Mouse (Mus musculus): Measurements from ENCODE around the gene Anxa6.

The Anxa6 gene

DNA sequence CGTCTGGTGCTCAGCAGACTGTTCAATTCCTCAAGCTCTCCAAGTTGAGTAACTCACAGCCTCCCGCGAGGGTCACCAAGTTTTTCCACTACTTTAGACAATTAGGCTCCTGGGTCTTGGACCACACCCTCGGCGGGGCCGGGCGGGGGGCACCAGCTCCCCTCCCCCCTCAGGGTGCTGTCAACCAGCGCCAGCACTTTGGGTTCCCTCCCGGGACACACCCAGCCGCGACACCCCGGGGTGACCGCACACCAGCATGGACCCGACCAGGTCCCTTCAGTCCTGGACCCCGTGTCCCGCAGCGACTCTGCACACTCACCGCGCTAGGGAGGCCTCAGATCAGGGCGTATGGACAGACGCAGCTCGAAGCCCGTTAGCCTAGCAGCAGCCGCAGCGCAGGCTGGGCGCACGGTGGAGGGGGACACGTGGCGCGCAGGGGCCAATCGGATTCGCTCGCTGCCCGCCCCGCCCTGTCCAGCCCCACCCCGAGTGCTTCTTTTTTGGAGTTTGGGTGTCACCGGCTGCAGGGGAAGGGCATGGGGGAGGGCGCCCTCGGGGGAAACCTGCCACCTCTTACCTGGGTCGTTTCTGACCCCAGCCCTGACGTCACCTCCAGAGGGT lies at the start of gene Anxa6:
Gene Anxa6 (minus strand): TSS at position 406 of the 621 bp plus-strand sequence.
- DNase-seq, result peak; percentile 74

DNA sequence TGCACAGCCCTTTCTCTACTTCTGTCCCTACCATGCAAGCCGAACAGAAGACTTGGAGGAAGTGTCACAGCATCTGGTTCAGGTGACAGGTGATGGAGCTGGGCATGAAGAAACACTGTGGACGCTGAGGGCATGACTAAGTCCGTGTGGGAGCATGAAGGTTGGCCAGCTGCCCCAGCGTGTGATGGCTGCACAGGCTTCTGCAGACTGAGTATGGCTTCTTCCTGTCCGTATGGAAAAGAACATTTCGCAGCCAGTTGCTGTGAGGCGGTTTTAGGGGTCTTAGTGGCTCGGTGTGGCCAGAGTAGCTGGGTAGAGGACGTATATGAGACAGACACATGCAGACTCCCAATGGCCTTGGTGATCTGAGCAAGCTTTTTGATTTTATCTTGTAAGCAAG lies 48.0 kb upstream of the Anxa6 start:
- no peak for DNase-seq

- peak; percentile 21 for DNase-seq
These were observed 45.9 kb upstream of the Anxa6 start for GRCm38 (mm10) chr11:55079180-55079579.

DNA sequence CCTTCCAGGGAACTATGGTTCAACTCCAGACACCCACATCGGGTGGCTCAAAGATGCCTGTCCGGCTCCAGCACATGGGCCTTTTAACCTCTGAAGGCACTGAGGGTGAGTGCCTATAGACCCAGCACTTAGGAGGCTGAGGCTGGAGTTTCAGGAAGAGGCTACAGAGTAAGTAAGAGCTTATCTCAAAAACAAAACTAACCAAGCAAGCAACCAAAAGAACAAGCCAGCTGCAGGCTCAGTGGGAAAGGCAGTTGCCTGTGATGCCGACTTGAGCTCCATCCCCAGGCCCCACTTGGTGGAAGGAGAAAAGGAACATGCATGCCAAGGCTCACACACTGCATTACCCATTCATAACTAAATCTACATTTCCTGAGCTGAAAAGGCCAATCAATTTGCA lies 45.3 kb upstream of the Anxa6 start:
- no peak for DNase-seq

DNA sequence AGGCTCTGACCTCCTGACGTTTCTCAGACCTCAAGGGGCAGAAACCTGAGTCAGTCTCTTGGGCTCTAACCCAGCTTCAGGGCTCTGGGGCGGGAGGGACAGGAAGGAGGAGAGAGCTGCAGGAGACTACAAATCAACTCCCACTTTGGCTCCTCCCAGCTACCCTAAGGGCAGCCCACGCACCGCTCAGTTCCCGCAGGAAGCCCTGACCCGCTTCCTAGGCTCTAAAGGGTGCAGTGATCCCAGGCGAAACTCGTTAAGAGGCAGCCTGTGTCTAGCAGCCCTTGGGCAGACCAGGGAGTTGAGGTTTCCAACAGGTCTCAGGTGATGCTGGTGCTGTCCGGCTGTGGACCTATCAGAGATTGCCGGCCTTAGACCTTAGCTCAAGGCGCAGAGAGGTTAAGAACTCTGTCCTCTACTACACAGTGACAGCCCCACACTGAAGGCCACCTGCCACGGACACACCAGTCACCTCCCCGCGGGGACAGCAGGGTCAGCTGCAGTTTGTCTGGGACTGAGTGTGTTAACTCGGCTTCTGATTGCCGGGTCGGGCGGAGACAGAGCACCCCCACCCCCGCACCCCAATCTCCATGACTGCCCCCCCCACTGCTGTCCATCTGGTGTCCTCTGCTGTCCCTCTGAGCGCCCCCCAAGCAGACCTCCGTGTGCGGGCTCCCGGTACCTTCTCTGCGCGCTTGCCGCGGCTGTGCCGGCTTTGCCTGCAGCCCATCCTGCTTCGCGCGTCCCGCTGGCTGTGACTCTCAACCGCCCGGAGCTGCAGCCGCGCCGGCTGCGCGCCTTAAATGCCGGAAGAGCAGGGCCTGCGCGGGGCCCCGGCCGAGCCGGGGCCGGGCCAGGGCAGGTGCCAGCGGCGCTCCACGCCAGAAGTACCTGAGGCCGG lies 44.3 kb upstream of the Anxa6 start, which contains the start of gene Ccdc69:
Gene Ccdc69 (minus strand): TSS at position 801 of the 901 bp plus-strand sequence.
- peak; percentile 75 for DNase-seq

GRCm38 (mm10) chr11:55076234-55076633 lies 43.0 kb upstream of the Anxa6 start:
- DNase-seq, result no peak

DNA sequence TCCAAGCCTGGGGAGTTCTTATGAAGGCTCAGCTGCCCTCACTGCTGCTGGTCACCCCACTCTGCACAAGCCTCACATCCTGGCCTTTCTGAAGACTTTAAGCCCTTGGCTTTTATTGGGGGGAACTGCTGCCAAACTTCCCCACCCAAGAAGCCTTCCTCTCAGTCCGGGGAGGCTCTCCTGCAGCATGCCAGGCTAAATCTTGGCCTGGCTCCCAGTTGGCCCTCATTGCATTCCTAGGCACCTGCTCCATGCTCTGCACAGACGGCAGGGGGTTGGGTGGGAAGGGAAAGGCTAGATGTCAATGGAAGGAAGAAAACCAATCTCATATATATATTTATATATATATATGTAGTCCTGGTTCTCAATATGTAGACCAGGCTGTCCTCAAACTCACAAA lies 42.4 kb upstream of the Anxa6 start:
- no peak for DNase-seq

- no peak for DNase-seq
These were observed 39.9 kb upstream of the Anxa6 start for GRCm38 (mm10) chr11:55073191-55073590.

- no peak for DNase-seq
These were observed 39.2 kb upstream of the Anxa6 start for GRCm38 (mm10) chr11:55072467-55072866.

GRCm38 (mm10) chr11:55071344-55071743 lies 38.1 kb upstream of the Anxa6 start:
- DNase-seq, result no peak

GRCm38 (mm10) chr11:55069023-55069422 lies 35.8 kb upstream of the Anxa6 start:
- DNase-seq, result peak; percentile 32

DNA sequence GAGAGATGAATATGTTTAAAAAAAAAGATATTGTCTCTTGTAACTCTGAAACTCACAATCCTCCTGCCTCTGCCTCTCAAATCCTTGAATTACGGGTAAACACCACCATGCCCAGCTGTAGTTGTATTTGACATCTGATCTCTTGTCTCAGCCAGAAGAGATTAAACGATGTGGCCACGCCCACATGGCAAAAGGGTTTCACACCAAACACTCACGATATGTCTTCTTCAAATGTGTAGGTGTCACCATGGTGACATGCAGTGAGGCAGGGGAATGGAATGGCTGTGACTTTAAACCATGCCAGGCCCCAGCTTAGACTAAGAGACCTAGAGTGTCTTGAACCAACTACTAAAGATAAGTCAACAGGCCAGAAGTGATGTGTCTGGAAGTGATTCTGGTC lies 33.7 kb upstream of the Anxa6 start:
- DNase-seq, result no peak

DNA sequence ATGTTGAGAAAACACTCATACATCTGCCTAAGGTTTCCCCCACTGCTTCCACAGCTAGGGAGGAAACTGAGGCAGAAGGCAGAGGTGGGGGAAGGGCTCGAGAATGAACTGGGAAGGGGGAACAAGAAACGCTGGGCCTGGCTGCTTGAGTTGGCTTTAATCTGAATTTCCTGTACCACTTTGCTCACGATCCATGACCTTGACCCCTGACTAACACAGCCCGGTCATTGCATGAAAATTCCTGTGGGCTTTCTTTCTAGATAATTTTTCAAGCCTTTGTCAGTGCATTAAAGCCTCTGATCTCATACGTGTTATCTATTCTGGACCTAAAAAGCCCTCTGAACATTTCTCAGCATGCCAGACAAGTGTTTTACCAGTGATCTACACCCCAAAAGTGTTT lies 29.6 kb upstream of the Anxa6 start:
- DNase-seq, result no peak

- no peak for DNase-seq
These were observed 27.6 kb upstream of the Anxa6 start for GRCm38 (mm10) chr11:55060802-55061201.

DNA sequence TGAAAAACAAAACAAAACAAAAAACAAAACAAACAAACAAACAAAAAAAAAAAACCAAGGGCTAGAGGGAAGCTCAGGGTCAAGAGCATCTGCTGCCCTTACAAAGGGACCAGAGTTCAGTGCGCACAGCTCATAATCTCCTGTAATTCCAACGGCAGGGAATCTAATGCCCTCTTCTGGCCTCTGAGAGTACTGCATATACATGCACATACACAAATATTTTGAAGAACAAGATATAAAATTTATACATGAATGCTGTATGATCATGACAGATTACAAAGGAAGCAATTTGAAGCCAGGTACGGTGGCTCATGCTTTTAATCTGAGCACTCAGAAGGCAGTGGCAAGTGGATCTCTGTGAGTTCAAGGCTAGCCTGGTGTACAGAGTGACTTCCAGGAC lies 24.3 kb upstream of the Anxa6 start:
- DNase-seq, result no peak

GRCm38 (mm10) chr11:55050837-55051510 lies 17.7 kb upstream of the Anxa6 start:
- DNase-seq, result no peak

- DNase-seq, result no peak
These were observed 13.4 kb upstream of the Anxa6 start for GRCm38 (mm10) chr11:55046600-55046999.

- DNase-seq, result no peak
These were observed 8.1 kb upstream of the Anxa6 start for GRCm38 (mm10) chr11:55041348-55041747.

DNA sequence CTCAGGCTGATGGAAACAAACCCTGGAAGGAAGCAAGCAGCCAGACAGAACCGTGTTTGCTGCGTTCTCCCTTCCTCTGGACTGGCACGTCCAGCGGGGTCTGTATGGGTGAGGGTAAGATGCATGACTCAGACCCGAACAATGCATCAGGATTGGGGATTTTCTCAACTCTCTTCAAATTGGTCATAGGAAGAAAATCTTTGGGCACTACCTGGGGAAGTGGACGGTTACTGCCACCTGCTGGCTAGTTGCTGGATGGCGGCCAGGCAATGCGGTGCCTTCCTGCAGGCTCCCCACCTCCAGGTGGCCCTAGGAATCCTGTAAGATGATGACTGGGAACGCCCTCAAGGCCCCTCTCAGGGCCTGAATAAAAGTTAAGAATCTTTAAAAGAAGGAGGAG lies 6.3 kb upstream of the Anxa6 start:
- peak; percentile 75 for DNase-seq

GRCm38 (mm10) chr11:55036601-55037000 lies 3.4 kb upstream of the Anxa6 start:
- no peak for DNase-seq

GRCm38 (mm10) chr11:55032286-55032685 lies 959 bp downstream of the Anxa6 start:
- DNase-seq, result no peak

- DNase-seq, result no peak
These were observed 1.3 kb downstream of the Anxa6 start for GRCm38 (mm10) chr11:55031991-55032280.

GRCm38 (mm10) chr11:55031211-55031990 lies 1.8 kb downstream of the Anxa6 start:
- no peak for DNase-seq
